Mouse (Mus musculus) ES-Bruce4 (cell line): Measurements from ENCODE around the gene Rps6ka5.

Experiments used
- EP300 ChIP-seq: IDR thresholded peaks from 2 replicates; pipeline ENCODE4 v1.6.1; 2011; ENCODE audit warnings: low read depth, low read length; ENCODE audit not compliant: insufficient read depth
- POLR2A ChIP-seq: IDR thresholded peaks from one replicate; pipeline ENCODE4 v1.8.1; 2011; ENCODE audit warnings: low read length; ENCODE audit not compliant: insufficient read depth

DNA sequence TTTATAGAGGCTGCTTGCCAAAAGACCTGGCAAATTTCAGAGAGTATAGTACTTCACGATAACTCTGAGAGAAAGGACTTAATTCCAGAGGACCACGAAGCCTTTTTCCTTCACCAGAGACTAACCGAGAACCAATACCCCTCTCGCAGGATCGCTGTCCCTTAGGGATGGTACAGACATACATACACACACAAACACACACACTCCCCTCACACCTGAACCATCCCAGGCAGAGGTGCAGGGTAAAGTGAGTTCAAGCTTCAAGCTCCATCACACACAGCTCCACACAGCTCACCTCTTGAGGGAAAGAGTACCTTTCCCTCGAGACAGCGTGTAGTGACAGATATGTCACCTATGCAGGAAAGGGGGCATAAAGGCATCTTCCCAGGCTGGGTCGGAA lies 2.6 kb downstream of the Rps6ka5 start:
- TF ChIP-seq POLR2A (no peak), EP300 (no peak)
